Mouse (Mus musculus) layer of hippocampus, adult 9-11 months (tissue): ENCODE measurements around the gene Olfr99.
"Not testable (repeated sequence)": the region's sequence is repeated elsewhere in the genome, so short reads cannot be mapped to it uniquely, and the experiment has no call there.

Source experiments
- DNase-seq: peaks from one replicate; pipeline ENCODE4 v3.0.0; 2022

The Olfr99 gene

GRCm38 (mm10) chr17:37283360-37283759, at the start of gene Olfr99:
Olfr99 (minus strand) TSS chr17:37283460.
- DNase-seq, result no peak

GRCm38 (mm10) chr17:37316954-37317353, 33.7 kb upstream of the Olfr99 start, which contains the start of gene Olfr102:
Olfr102 (minus strand) TSS chr17:37317054.
- DNase-seq, result no peak

- no peak for DNase-seq
These were observed 27.0 kb upstream of the Olfr99 start for GRCm38 (mm10) chr17:37310146-37310699.

- no peak for DNase-seq
These were observed 25.2 kb upstream of the Olfr99 start for GRCm38 (mm10) chr17:37308483-37308882.

GRCm38 (mm10) chr17:37304213-37304612, 21.0 kb upstream of the Olfr99 start, which contains the start of gene Olfr101:
Olfr101 (minus strand) TSS chr17:37304313.
- no peak for DNase-seq

GRCm38 (mm10) chr17:37280331-37280730, 2.9 kb downstream of the Olfr99 start:
- no peak for DNase-seq

GRCm38 (mm10) chr17:37276573-37276972, 6.7 kb downstream of the Olfr99 start:
- DNase-seq, result no peak

GRCm38 (mm10) chr17:37275626-37276248, 7.5 kb downstream of the Olfr99 start:
- no peak for DNase-seq

- peak; percentile 20 for DNase-seq
These were observed 12.6 kb downstream of the Olfr99 start for GRCm38 (mm10) chr17:37270702-37271092.

- peak; percentile 91 for DNase-seq
These were observed 13.1 kb downstream of the Olfr99 start, which contains the start of gene H2-M3 for GRCm38 (mm10) chr17:37270058-37270701. H2-M3 (plus strand) TSS chr17:37270220.

GRCm38 (mm10) chr17:37263626-37264025, 19.6 kb downstream of the Olfr99 start, which contains the start of gene Olfr98:
Olfr98 (minus strand) TSS chr17:37263749.
- DNase-seq, result no peak

GRCm38 (mm10) chr17:37250544-37250943, 32.7 kb downstream of the Olfr99 start:
- DNase-seq, result peak; percentile 4

GRCm38 (mm10) chr17:37249460-37249859, 33.8 kb downstream of the Olfr99 start:
- no peak for DNase-seq

GRCm38 (mm10) chr17:37246715-37247114, 36.5 kb downstream of the Olfr99 start:
- DNase-seq, result peak; percentile 48

GRCm38 (mm10) chr17:37242198-37242597, 41.1 kb downstream of the Olfr99 start:
- no peak for DNase-seq

GRCm38 (mm10) chr17:37237230-37237629, 46.0 kb downstream of the Olfr99 start, which contains the start of gene Olfr97:
Olfr97 (minus strand) TSS chr17:37237330.
- DNase-seq, result not testable (repeated sequence)
